Comparison of ENCODE assay signal across 18 mouse cellular contexts in genomic region chr8:47493106-47493505, GRCm38 (mm10).
"Had no signal": no experiment of that assay in that cellular context is flagged by ENCODE, and none has a peak within 500 bp of the region (broad histone marks: within the 10 kb centered on the region; RNA-seq: fewer than 3 reads in every experiment).

No protein-coding gene starts in this region.

- ATAC-seq: intestine, embryonic 15.5 days; liver, postnatal 0 days; midbrain, embryonic 15.5 days had no signal

- DNase-seq: kidney, adult 11 months; kidney, adult 9 months; kidney, postnatal 14 days; kidney, postnatal 4 days; left cerebral cortex, postnatal 4 days; liver, postnatal 0 days; right cerebral cortex, adult 18-20 months; right cerebral cortex, postnatal 14 days; right cerebral cortex, postnatal 4 days; thymus, adult 2 months; thymus, postnatal 14 days had no signal

- H3K4me1 ChIP-seq: intestine, embryonic 15.5 days; limb, embryonic 12.5 days; midbrain, embryonic 15.5 days; neural tube, embryonic 15.5 days had no signal

- H3K4me3 ChIP-seq: intestine, embryonic 15.5 days; limb, embryonic 12.5 days; limb, embryonic 15.5 days; midbrain, embryonic 12.5 days; midbrain, embryonic 15.5 days; neural tube, embryonic 12.5 days; neural tube, embryonic 15.5 days had no signal
